Mouse (Mus musculus) ES-E14 (cell line): ENCODE measurements around the gene Anapc13.

Experiments used
- HCFC1 ChIP-seq: IDR thresholded peaks from 2 replicates; pipeline ENCODE4 v1.6.1; 2012; ENCODE audit warnings: low read length, inconsistent platforms, borderline replicate concordance; ENCODE audit not compliant: insufficient read depth
- ZC3H11A ChIP-seq: IDR thresholded peaks from 2 replicates; pipeline ENCODE4 v1.6.1; 2012; ENCODE audit warnings: low read depth, mild to moderate bottlenecking, inconsistent platforms, low read length, borderline replicate concordance

DNA sequence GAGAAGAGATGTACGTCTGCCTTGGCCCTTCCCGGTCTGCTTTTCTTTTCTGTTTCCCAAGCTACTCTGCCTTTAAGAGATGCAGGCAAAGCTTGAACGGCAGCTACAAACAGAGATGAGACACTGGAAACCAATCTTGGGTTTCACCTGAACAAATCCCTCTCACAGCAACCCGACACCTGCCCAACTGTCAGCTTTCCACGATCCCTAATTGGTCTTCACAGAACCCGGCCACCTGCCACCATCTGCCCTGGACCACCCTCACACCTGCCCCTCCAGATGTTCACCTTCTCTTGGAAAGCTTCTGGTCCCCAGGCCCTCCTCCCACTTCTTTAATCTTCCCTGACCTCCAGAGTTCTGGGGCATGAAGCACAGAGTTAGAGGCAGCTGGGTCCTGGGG lies 42.0 kb downstream of the Anapc13 start:
- TF ChIP-seq HCFC1 (no peak), ZC3H11A (no peak)
